Mouse (Mus musculus) MEL (cell line): ENCODE data around the gene Cpt1c. TPM values are rescaled to one million over a fixed set of nuclear protein-coding genes. Genes with fewer than 3 reads are reported as not detected.

Experiments
- DNase-seq: peaks from one replicate; pipeline ENCODE4 v3.0.0; 2011; ENCODE audit warnings: low read depth, low spot score
- H3K27ac ChIP-seq: 2 replicates; pipeline ENCODE4 v1.5.1; 2012; ENCODE audit warnings: low read depth, mild to moderate bottlenecking, control low read depth, low read length, moderate library complexity; ENCODE audit not compliant: control insufficient read depth
- H3K27me3 ChIP-seq, 2 experiments: fragments of 150-350 bp in 1 of 2; sonication (generic) in 1 of 2; 2 replicates each; pipeline ENCODE4 v1.6.1; 2012; ENCODE audit warnings: low read length in 2 of 2, mild to moderate bottlenecking in 2 of 2, improper control_type of control experiment in 1 of 2, moderate library complexity in 1 of 2; ENCODE audit not compliant: insufficient read depth in 2 of 2, control insufficient read depth in 1 of 2
- H3K36me3 ChIP-seq, 2 experiments: 2 replicates each; pipeline ENCODE4 v1.6.1; 2012 to 2014; ENCODE audit warnings: low read length in 2 of 2, improper control_type of control experiment in 1 of 2, inconsistent platforms in 1 of 2, mild to moderate bottlenecking in 1 of 2; ENCODE audit not compliant: insufficient read depth in 2 of 2, control insufficient read depth in 1 of 2
- H3K4me1 ChIP-seq, 2 experiments: fragments of 150-350 bp in 1 of 2; sonication (generic) in 1 of 2; 2 replicates each; pipeline ENCODE4 v1.6.1; 2012; ENCODE audit warnings: low read length in 2 of 2, improper control_type of control experiment in 1 of 2, mild to moderate bottlenecking in 1 of 2; ENCODE audit not compliant: insufficient read depth in 2 of 2, control insufficient read depth in 1 of 2
- H3K4me3 ChIP-seq, 2 experiments: fragments of 150-350 bp in 1 of 2; sonication (generic) in 1 of 2; 2 replicates each; pipeline ENCODE4 v1.5.1; 2012; ENCODE audit warnings: low read depth in 2 of 2, low read length in 2 of 2, mild to moderate bottlenecking in 2 of 2, moderate library complexity in 2 of 2, control low read depth in 1 of 2, improper control_type of control experiment in 1 of 2; ENCODE audit not compliant: control insufficient read depth in 1 of 2, insufficient read depth in 1 of 2
- H3K79me2 ChIP-seq: 2 replicates; pipeline ENCODE4 v1.6.1; 2012; ENCODE audit warnings: mild to moderate bottlenecking, low read length, moderate library complexity; ENCODE audit not compliant: control insufficient read depth, poor library complexity, insufficient read depth
- H3K9ac ChIP-seq: 2 replicates; pipeline ENCODE4 v1.6.1; 2012; ENCODE audit warnings: low read depth, mild to moderate bottlenecking, control low read depth, low read length, moderate library complexity; ENCODE audit not compliant: control insufficient read depth, poor library complexity, severe bottlenecking
- H3K9me3 ChIP-seq: fragments of 150-350 bp; sonication (generic); replicated peaks from 2 replicates; pipeline ENCODE4 v1.6.1; 2012; ENCODE audit warnings: mild to moderate bottlenecking, low read length, improper control_type of control experiment, moderate library complexity; ENCODE audit not compliant: insufficient read depth
- CHD1 ChIP-seq: IDR thresholded peaks from 2 replicates; pipeline ENCODE4 v1.6.1; 2012; ENCODE audit warnings: low read depth, mild to moderate bottlenecking, inconsistent platforms, low read length, improper control_type of control experiment
- CHD2 ChIP-seq: IDR thresholded peaks from 2 replicates; pipeline ENCODE4 v1.6.1; 2011; ENCODE audit warnings: low read length, improper control_type of control experiment
- CTCF ChIP-seq, 3 experiments: IDR thresholded peaks in 2 of 3; conservative IDR thresholded peaks in 1 of 3; 2 replicates each; pipeline ENCODE4 v1.5.1; 2011 to 2012; ENCODE audit warnings: low read length in 3 of 3, low read depth in 2 of 3, mild to moderate bottlenecking in 2 of 3, improper control_type of control experiment in 1 of 3, inconsistent platforms in 1 of 3, mixed read lengths in 1 of 3, moderate library complexity in 1 of 3; ENCODE audit not compliant: control insufficient read depth in 1 of 3, insufficient read depth in 1 of 3, poor library complexity in 1 of 3, severe bottlenecking in 1 of 3
- E2F4 ChIP-seq: IDR thresholded peaks from 2 replicates; pipeline ENCODE4 v1.6.1; 2011; ENCODE audit warnings: low read depth, low read length, improper control_type of control experiment, borderline replicate concordance
- ELF1 ChIP-seq: IDR thresholded peaks from 2 replicates; pipeline ENCODE4 v1.6.1; 2014; ENCODE audit warnings: low read depth, mild to moderate bottlenecking, inconsistent platforms, low read length, improper control_type of control experiment, moderate library complexity
- EP300 ChIP-seq, 2 experiments: IDR thresholded peaks; 2 replicates each; pipeline ENCODE4 v1.6.1; 2011; ENCODE audit warnings: improper control_type of control experiment in 2 of 2, low read length in 2 of 2, low read depth in 1 of 2, mild to moderate bottlenecking in 1 of 2
- ETS1 ChIP-seq: IDR thresholded peaks from 2 replicates; pipeline ENCODE4 v1.6.1; 2012; ENCODE audit warnings: low read depth, mild to moderate bottlenecking, inconsistent platforms, low read length, improper control_type of control experiment, moderate library complexity
- GATA1 ChIP-seq: IDR thresholded peaks from 2 replicates; pipeline ENCODE4 v1.6.1; 2011; ENCODE audit warnings: low read depth, low read length, improper control_type of control experiment
- HCFC1 ChIP-seq: IDR thresholded peaks from 2 replicates; pipeline ENCODE4 v1.6.1; 2012; ENCODE audit warnings: low read depth, mild to moderate bottlenecking, inconsistent platforms, low read length, improper control_type of control experiment, moderate library complexity
- JUND ChIP-seq: IDR thresholded peaks from 2 replicates; pipeline ENCODE4 v1.6.1; 2011; ENCODE audit warnings: low read depth, mild to moderate bottlenecking, improper control_type of control experiment, low read length
- KAT2A ChIP-seq: conservative IDR thresholded peaks from 2 replicates; pipeline ENCODE4 v1.6.1; 2012; ENCODE audit warnings: low read depth, low read length, improper control_type of control experiment, inconsistent platforms
- MAFK ChIP-seq: IDR thresholded peaks from 2 replicates; pipeline ENCODE4 v1.6.1; 2011; ENCODE audit warnings: low read depth, mild to moderate bottlenecking, low read length, improper control_type of control experiment, borderline replicate concordance
- MAX ChIP-seq: IDR thresholded peaks from 2 replicates; pipeline ENCODE4 v1.6.1; 2011; ENCODE audit warnings: low read length, improper control_type of control experiment
- MAZ ChIP-seq: IDR thresholded peaks from 2 replicates; pipeline ENCODE4 v1.6.1; 2012; ENCODE audit warnings: low read depth, mild to moderate bottlenecking, inconsistent platforms, low read length, improper control_type of control experiment
- MEF2A ChIP-seq: IDR thresholded peaks from 2 replicates; pipeline ENCODE4 v1.6.1; 2014; ENCODE audit warnings: low read depth, mild to moderate bottlenecking, inconsistent platforms, low read length, improper control_type of control experiment; ENCODE audit not compliant: poor library complexity, insufficient replicate concordance, severe bottlenecking; ENCODE audit errors: extremely low read depth
- MXI1 ChIP-seq: IDR thresholded peaks from 2 replicates; pipeline ENCODE4 v1.6.1; 2011; ENCODE audit warnings: mild to moderate bottlenecking, low read depth, low read length, improper control_type of control experiment
- MYB ChIP-seq: IDR thresholded peaks from 2 replicates; pipeline ENCODE4 v1.6.1; 2011; ENCODE audit warnings: mild to moderate bottlenecking, low read depth, low read length, improper control_type of control experiment
- NELFE ChIP-seq: IDR thresholded peaks from 2 replicates; pipeline ENCODE4 v1.6.1; 2011; ENCODE audit warnings: low read depth, low read length, improper control_type of control experiment
- NRF1 ChIP-seq: IDR thresholded peaks from 2 replicates; pipeline ENCODE4 v1.6.1; 2014; ENCODE audit warnings: low read depth, mild to moderate bottlenecking, inconsistent platforms, low read length, improper control_type of control experiment, moderate library complexity; ENCODE audit not compliant: poor library complexity, insufficient read depth, severe bottlenecking
- POLR2A ChIP-seq, 2 experiments: IDR thresholded peaks; 2 replicates each; pipeline ENCODE4 v1.6.1; 2011 to 2012; ENCODE audit warnings: low read length in 2 of 2, mild to moderate bottlenecking in 2 of 2, control low read depth in 1 of 2, improper control_type of control experiment in 1 of 2, low read depth in 1 of 2, moderate library complexity in 1 of 2; ENCODE audit not compliant: control insufficient read depth in 1 of 2, insufficient read depth in 1 of 2, poor library complexity in 1 of 2
- POLR2AphosphoS2 ChIP-seq: IDR thresholded peaks from 2 replicates; pipeline ENCODE4 v1.6.1; 2011; ENCODE audit warnings: low read length, improper control_type of control experiment
- POLR2AphosphoS5 ChIP-seq: IDR thresholded peaks from 2 replicates; pipeline ENCODE4 v1.6.1; 2012; ENCODE audit warnings: low read depth, borderline replicate concordance, mild to moderate bottlenecking, inconsistent platforms, low read length, moderate library complexity, mixed read lengths
- RAD21 ChIP-seq: IDR thresholded peaks from 2 replicates; pipeline ENCODE4 v1.6.1; 2011; ENCODE audit warnings: mild to moderate bottlenecking, low read depth, low read length, improper control_type of control experiment
- SIN3A ChIP-seq: IDR thresholded peaks from 2 replicates; pipeline ENCODE4 v1.6.1; 2012; ENCODE audit warnings: low read length, improper control_type of control experiment, inconsistent platforms
- SMC3 ChIP-seq: IDR thresholded peaks from 2 replicates; pipeline ENCODE4 v1.6.1; 2011; ENCODE audit warnings: low read depth, low read length, improper control_type of control experiment
- TAL1 ChIP-seq: IDR thresholded peaks from 2 replicates; pipeline ENCODE4 v1.6.1; 2012; ENCODE audit warnings: mild to moderate bottlenecking, inconsistent platforms, low read length, moderate library complexity, mixed read lengths
- TBP ChIP-seq: IDR thresholded peaks from 2 replicates; pipeline ENCODE4 v1.8.0; 2011; ENCODE audit warnings: low read depth, low read length, improper control_type of control experiment
- TCF12 ChIP-seq: IDR thresholded peaks from 2 replicates; pipeline ENCODE4 v1.6.1; 2014; ENCODE audit warnings: low read depth, mild to moderate bottlenecking, inconsistent platforms, low read length, improper control_type of control experiment, moderate library complexity
- UBTF ChIP-seq: IDR thresholded peaks from 2 replicates; pipeline ENCODE4 v1.6.1; 2012; ENCODE audit warnings: low read depth, mild to moderate bottlenecking, inconsistent platforms, low read length, improper control_type of control experiment, moderate library complexity, borderline replicate concordance; ENCODE audit not compliant: insufficient read depth
- USF1 ChIP-seq: IDR thresholded peaks from 2 replicates; pipeline ENCODE4 v1.6.1; 2014; ENCODE audit warnings: low read depth, mild to moderate bottlenecking, inconsistent platforms, low read length, improper control_type of control experiment, moderate library complexity
- USF2 ChIP-seq, 2 experiments: IDR thresholded peaks; 2 replicates each; pipeline ENCODE4 v1.6.1; 2011 to 2012; ENCODE audit warnings: improper control_type of control experiment in 2 of 2, low read length in 2 of 2, borderline replicate concordance in 1 of 2, inconsistent platforms in 1 of 2, low read depth in 1 of 2, mild to moderate bottlenecking in 1 of 2; ENCODE audit not compliant: insufficient read depth in 1 of 2
- ZC3H11A ChIP-seq: IDR thresholded peaks from 2 replicates; pipeline ENCODE4 v1.6.1; 2012; ENCODE audit warnings: low read depth, mild to moderate bottlenecking, inconsistent platforms, low read length, improper control_type of control experiment
- ZKSCAN1 ChIP-seq: IDR thresholded peaks from 2 replicates; pipeline ENCODE4 v1.6.1; 2012; ENCODE audit warnings: low read depth, mild to moderate bottlenecking, inconsistent platforms, low read length, improper control_type of control experiment, moderate library complexity
- ZMIZ1 ChIP-seq: IDR thresholded peaks from 2 replicates; pipeline ENCODE4 v1.6.1; 2012; ENCODE audit warnings: low read depth, mild to moderate bottlenecking, inconsistent platforms, low read length, improper control_type of control experiment, moderate library complexity
- ZNF384 ChIP-seq: IDR thresholded peaks from 2 replicates; pipeline ENCODE4 v1.6.1; 2012; ENCODE audit warnings: low read depth, mild to moderate bottlenecking, inconsistent platforms, low read length, improper control_type of control experiment
- polyA plus RNA-seq, 2 experiments: library from polyadenylated mRNA; stranded (reverse) in 1 of 2; unstranded in 1 of 2; fragments of >175 nt in 1 of 2; fragments of >200 nt in 1 of 2; gene quantifications; 2 replicates each; pipeline versions ENCODE4 v1.2.1 to v1.2.4; 2012; ENCODE audit warnings: low replicate concordance in 2 of 2, low read depth in 1 of 2; ENCODE audit not compliant: insufficient read length in 2 of 2, insufficient read depth in 1 of 2, missing spikeins in 1 of 2
- total RNA-seq: library from RNA; depleted of rRNA; stranded (reverse); fragments of 300-350 nt; gene quantifications from 2 replicates; pipeline ENCODE4 v1.2.3, GENCODE M21; 2012

The Cpt1c gene
- total and polyA plus RNA-seq, 3 experiments: 0.35 to 0.81 TPM; not detected in 1

- Histone ChIP-seq H3K79me2 (peaks cover 15% of the 10 kb centered on the region), H3K9me3 (no peaks in the 10 kb centered on the region), H3K27ac (peak within 1 kb of the TSS; percentile 63), H3K4me1 (peaks cover 7 to 12% of the 10 kb centered on the region in 2 experiments), H3K9ac (peak within 1 kb of the TSS; percentile 96), H3K4me3 (peak within 1 kb of the TSS; percentile 73 to 92), H3K36me3 (peaks cover 0 to 16% of the 10 kb centered on the region in 2 experiments; a peak in 2 of 4 replicates), H3K27me3 (peaks cover 0 to 2% of the 10 kb centered on the region in 2 experiments; a peak in 1 of 4 replicates)
- peak; percentile 100 for DNase-seq
- TF ChIP-seq USF2 (IDR thresholded peaks at IDR 0.05; ENCODE audit: borderline replicate concordance in 1 of 2, insufficient read depth in 1 of 2, low read depth in 1 of 2, low read length in 2 of 2) (no peak), ELF1 (peak; percentile 97), TAL1 (no peak), MAZ (0 out of 2 replicates have a peak, but pooled peaks have one; percentile 38), TCF12 (peak; percentile 8; the same call in 1 of the 2 replicates), ZNF384 (no peak), SMC3 (no peak), NRF1 (peak; percentile 77), ETS1 (no peak), ZC3H11A (no peak), SIN3A (peak; percentile 62), CHD1 (no peak), E2F4 (no peak), MAFK (no peak), HCFC1 (peak; percentile 89), UBTF (0 out of 2 replicates have a peak, but pooled peaks have one; percentile 48), ZMIZ1 (peak; percentile 75; the same call in 1 of the 2 replicates), JUND (no peak), EP300 (IDR thresholded peaks at IDR 0.05; ENCODE audit: low read depth in 1 of 2, low read length in 2 of 2) (no peak), MXI1 (peak; percentile 35; the same call in 1 of the 2 replicates), RAD21 (no peak), GATA1 (no peak), MYB (no peak), POLR2AphosphoS2 (no peak; the same call in 1 of the 2 replicates), POLR2A (IDR thresholded peaks at IDR 0.05; ENCODE audit: control insufficient read depth in 1 of 2, insufficient read depth in 1 of 2, low read depth in 1 of 2, low read length in 2 of 2, poor library complexity in 1 of 2) (peak; percentile 50 to 75; a peak in 2 of 4 replicates), CHD2 (peak; percentile 87), ZKSCAN1 (no peak), NELFE (peak; percentile 77), USF1 (no peak), MAX (no peak), POLR2AphosphoS5 (no peak), TBP (peak; percentile 69), KAT2A (peak; percentile 67; the same call in 1 of the 2 replicates), CTCF (IDR thresholded peaks at IDR 0.05 in 2 of 3, conservative IDR thresholded peaks at IDR 0.05 in 1 of 3; ENCODE audit: control insufficient read depth in 1 of 3, insufficient read depth in 1 of 3, low read depth in 2 of 3, low read length in 3 of 3, poor library complexity in 1 of 3, severe bottlenecking in 1 of 3) (no peak), MEF2A (no peak)
These were observed 45.2 kb downstream of the Cpt1c start, which contains the start of gene Ap2a1 for GRCm38 (mm10) chr7:44929204-44930151. Gene Ap2a1, minus strand, starts transcription at chr7:44929496.
